Mouse (Mus musculus): ENCODE measurements at regions not wholly inside any gene's neighbourhood (a gene's known extent, or its start where the extent isn't known, plus 50 kb on each side); places are given as distances from the start of the nearest gene placed in this dataset.

- Histone ChIP-seq H3K9me3 (replicated peaks) (no peaks in the 10 kb centered on the region), H3K27me3 (ENCODE audit: insufficient read depth, low read length) (no peaks in the 10 kb centered on the region), H3K4me1 (ENCODE audit: insufficient read depth, low read depth, low read length) (no peaks in the 10 kb centered on the region), H3K36me3 (replicated peaks) (no peaks in the 10 kb centered on the region), H3K4me3 (ENCODE audit: low read depth, low read length) (no peak overlapping the region)
- DNase-seq (ENCODE audit: low spot score) (no peak), ATAC-seq (ENCODE audit: extremely low read depth, insufficient number of reproducible peaks, low FRiP score, poor library complexity, severe bottlenecking) (no peak)
- no peak for TF ChIP-seq CTCF (IDR thresholded peaks at IDR 0.05; ENCODE audit: low read depth, low read length)
- no peak for TF ChIP-seq GATA2 (IDR thresholded peaks at IDR 0.05; ENCODE audit: borderline replicate concordance, low read depth, low read length)
- no peak for TF ChIP-seq POLR2AphosphoS5 (IDR thresholded peaks at IDR 0.05; ENCODE audit: insufficient replicate concordance, low read depth, low read length)
- TF ChIP-seq GATA1 (IDR thresholded peaks at IDR 0.05; ENCODE audit: borderline replicate concordance, low read length) = no peak
- TF ChIP-seq TAL1 (conservative IDR thresholded peaks at IDR 0.05; ENCODE audit: low read depth, low read length) = no peak
These were observed 1317.7 kb upstream of the Cdh8 start for GRCm38 (mm10) chr8:100733927-100734326.

- no peak overlapping the region for H3K4me3 ChIP-seq (ENCODE audit: low read depth, low read length)
- TF ChIP-seq POLR2AphosphoS5 (IDR thresholded peaks at IDR 0.05; ENCODE audit: insufficient replicate concordance, low read depth, low read length) (no peak), GATA2 (IDR thresholded peaks at IDR 0.05; ENCODE audit: borderline replicate concordance, low read depth, low read length) (no peak), GATA1 (IDR thresholded peaks at IDR 0.05; ENCODE audit: borderline replicate concordance, low read length) (no peak), TAL1 (conservative IDR thresholded peaks at IDR 0.05; ENCODE audit: low read depth, low read length) (no peak), CTCF (IDR thresholded peaks at IDR 0.05; ENCODE audit: low read depth, low read length) (no peak)
- DNase-seq (ENCODE audit: low spot score) = no peak
- no peaks in the 10 kb centered on the region for H3K4me1 ChIP-seq (ENCODE audit: insufficient read depth, low read depth, low read length)
- no peaks in the 10 kb centered on the region for H3K9me3 ChIP-seq (replicated peaks)
- H3K36me3 ChIP-seq (replicated peaks) = no peaks in the 10 kb centered on the region
- H3K27me3 ChIP-seq (ENCODE audit: insufficient read depth, low read length) = no peaks in the 10 kb centered on the region
- no peak for ATAC-seq (ENCODE audit: extremely low read depth, insufficient number of reproducible peaks, low FRiP score, poor library complexity, severe bottlenecking)
These were observed 1286.1 kb upstream of the Cdh8 start for GRCm38 (mm10) chr8:100702365-100702764.

DNA sequence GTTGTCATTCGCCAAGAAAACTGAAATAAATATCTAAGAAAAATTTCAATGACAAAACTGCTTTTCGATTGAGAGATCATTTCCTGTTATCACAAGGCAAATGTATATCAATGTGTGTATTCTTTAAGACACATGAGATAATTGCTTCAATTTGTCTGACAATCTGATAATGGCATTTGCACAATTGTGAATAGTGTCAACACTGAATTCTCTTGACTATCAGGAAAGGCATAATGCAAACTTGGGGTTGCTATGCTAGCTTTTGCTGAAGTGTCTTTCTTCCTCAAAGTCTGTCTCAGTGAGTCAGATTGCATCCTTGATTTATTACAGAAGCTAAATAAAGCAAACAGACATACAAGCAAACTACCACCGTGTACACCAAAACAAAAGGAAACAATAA, 1278.8 kb upstream of the Cdh8 start:
- ATAC-seq (ENCODE audit: extremely low read depth, insufficient number of reproducible peaks, low FRiP score, poor library complexity, severe bottlenecking) (no peak), DNase-seq (ENCODE audit: low spot score) (no peak)
- no peak for TF ChIP-seq POLR2AphosphoS5 (IDR thresholded peaks at IDR 0.05; ENCODE audit: insufficient replicate concordance, low read depth, low read length)
- no peak for TF ChIP-seq GATA1 (IDR thresholded peaks at IDR 0.05; ENCODE audit: borderline replicate concordance, low read length)
- TF ChIP-seq CTCF (IDR thresholded peaks at IDR 0.05; ENCODE audit: low read depth, low read length) = no peak
- no peak for TF ChIP-seq GATA2 (IDR thresholded peaks at IDR 0.05; ENCODE audit: borderline replicate concordance, low read depth, low read length)
- TF ChIP-seq TAL1 (conservative IDR thresholded peaks at IDR 0.05; ENCODE audit: low read depth, low read length) = no peak
- H3K36me3 ChIP-seq (replicated peaks) = no peaks in the 10 kb centered on the region
- H3K27me3 ChIP-seq (ENCODE audit: insufficient read depth, low read length) = no peaks in the 10 kb centered on the region
- H3K4me1 ChIP-seq (ENCODE audit: insufficient read depth, low read depth, low read length) = no peaks in the 10 kb centered on the region
- H3K4me3 ChIP-seq (ENCODE audit: low read depth, low read length) = no peak overlapping the region
- H3K9me3 ChIP-seq (replicated peaks) = no peaks in the 10 kb centered on the region

- DNase-seq (ENCODE audit: low spot score) = no peak
- Histone ChIP-seq H3K36me3 (replicated peaks) (no peaks in the 10 kb centered on the region), H3K4me3 (ENCODE audit: low read depth, low read length) (no peak overlapping the region), H3K9me3 (replicated peaks) (0 out of 2 replicates have a peak, but pooled peaks cover 5% of the 10 kb centered on the region), H3K27me3 (ENCODE audit: insufficient read depth, low read length) (no peaks in the 10 kb centered on the region), H3K4me1 (ENCODE audit: insufficient read depth, low read depth, low read length) (no peaks in the 10 kb centered on the region)
- ATAC-seq (ENCODE audit: extremely low read depth, insufficient number of reproducible peaks, low FRiP score, poor library complexity, severe bottlenecking) = no peak
- TF ChIP-seq POLR2AphosphoS5 (IDR thresholded peaks at IDR 0.05; ENCODE audit: insufficient replicate concordance, low read depth, low read length) (no peak), GATA2 (IDR thresholded peaks at IDR 0.05; ENCODE audit: borderline replicate concordance, low read depth, low read length) (no peak), CTCF (IDR thresholded peaks at IDR 0.05; ENCODE audit: low read depth, low read length) (no peak), TAL1 (conservative IDR thresholded peaks at IDR 0.05; ENCODE audit: low read depth, low read length) (no peak), GATA1 (IDR thresholded peaks at IDR 0.05; ENCODE audit: borderline replicate concordance, low read length) (no peak)
These were observed 1262.3 kb upstream of the Cdh8 start for GRCm38 (mm10) chr8:100678580-100678979.
